14 mouse cellular contexts compared by ENCODE assay signal in genomic region chr9:26778421-26778820, GRCm38 (mm10). TPM values are rescaled to one million over a fixed set of nuclear protein-coding genes. Genes with fewer than 3 reads are reported as not detected.
"Had no signal": no experiment of that assay in that cellular context is flagged by ENCODE, and none has a peak within 500 bp of the region (broad histone marks: within the 10 kb centered on the region; RNA-seq: fewer than 3 reads in every experiment).

No protein-coding gene starts in this region.

- DNase-seq: lung, adult 18-20 months; lung, embryonic 14.5 days; lung, postnatal 10 days; lung, postnatal 4 days; midbrain, embryonic 14.5 days; retina, postnatal 1 day; right cerebral cortex, adult 18-20 months; right cerebral cortex, postnatal 25 days; right cerebral cortex, postnatal 4 days; thymus, adult 18-20 months; thymus, postnatal 14 days; thymus, postnatal 36 days had no signal

RNA-seq across cellular contexts. Expression of gene Glb1l2, which starts 27.8 kb away (rescaled TPM):
- total RNA-seq: megakaryocyte, adult 5-6 weeks; megakaryocyte-erythroid progenitor cell, adult 5-6 weeks had no signal

RNA-seq across cellular contexts. Expression of gene B3gat1, which starts 44.9 kb away (rescaled TPM):
- total RNA-seq: megakaryocyte, adult 5-6 weeks; megakaryocyte-erythroid progenitor cell, adult 5-6 weeks had no signal
